Mouse (Mus musculus) 3T3-L1 (cell line): Measurements from ENCODE around the gene Acly.
"Not testable (repeated sequence)": the region's sequence is repeated elsewhere in the genome, so short reads cannot be mapped to it uniquely, and the experiment has no call there.

ENCODE experiments used
- DNase-seq: peaks from one replicate; pipeline ENCODE4 v3.0.0-alpha.2; 2015; ENCODE audit warnings: low read depth, low spot score

The Acly gene

DNA sequence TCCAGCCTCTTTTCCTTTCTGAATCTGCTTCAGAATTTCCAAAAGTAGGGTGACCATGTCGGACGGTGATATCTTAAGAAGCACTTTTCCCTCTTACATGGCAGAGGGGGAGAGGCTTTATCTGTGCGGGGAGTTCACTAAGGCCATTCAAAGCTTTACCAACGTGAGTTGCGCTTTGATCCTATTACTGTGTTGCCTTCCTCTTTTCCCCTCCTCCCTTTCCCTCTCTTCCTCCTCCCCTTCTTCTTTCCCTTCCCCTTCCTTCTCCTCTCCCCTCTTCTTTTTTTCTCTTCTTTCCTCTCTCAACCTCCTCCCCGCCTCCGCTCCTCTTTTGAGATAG, 17.9 kb upstream of the Acly start:
- no peak for DNase-seq

- DNase-seq: peak; percentile 95
Measured at GRCm38 (mm10) chr11:100544832-100545745, 17.3 kb upstream of the Acly start, which contains the start of gene Ttc25. Gene Ttc25 (plus strand): TSS chr11:100545607.

DNA sequence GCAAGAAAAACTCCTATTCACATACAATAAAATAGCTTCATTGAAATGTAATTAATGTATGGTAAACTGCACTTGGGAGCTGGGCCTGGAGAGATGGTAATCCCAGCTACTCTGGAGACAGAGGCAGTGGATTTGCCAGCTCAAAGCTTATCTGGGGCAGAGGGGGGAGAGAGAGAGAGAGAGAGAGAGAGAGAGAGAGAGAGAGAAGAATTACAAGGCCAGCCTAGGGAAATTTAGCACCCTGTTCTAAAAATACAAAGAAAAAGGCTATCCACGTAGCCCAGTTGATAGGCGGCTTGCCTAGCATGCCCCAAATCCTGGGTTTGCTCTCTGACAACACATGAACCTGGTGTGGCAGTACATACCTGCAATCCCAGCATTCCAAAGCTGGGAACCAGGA, 13.8 kb upstream of the Acly start:
- DNase-seq: no peak

- DNase-seq: no peak
Measured at GRCm38 (mm10) chr11:100540966-100541365, 13.2 kb upstream of the Acly start.

DNA sequence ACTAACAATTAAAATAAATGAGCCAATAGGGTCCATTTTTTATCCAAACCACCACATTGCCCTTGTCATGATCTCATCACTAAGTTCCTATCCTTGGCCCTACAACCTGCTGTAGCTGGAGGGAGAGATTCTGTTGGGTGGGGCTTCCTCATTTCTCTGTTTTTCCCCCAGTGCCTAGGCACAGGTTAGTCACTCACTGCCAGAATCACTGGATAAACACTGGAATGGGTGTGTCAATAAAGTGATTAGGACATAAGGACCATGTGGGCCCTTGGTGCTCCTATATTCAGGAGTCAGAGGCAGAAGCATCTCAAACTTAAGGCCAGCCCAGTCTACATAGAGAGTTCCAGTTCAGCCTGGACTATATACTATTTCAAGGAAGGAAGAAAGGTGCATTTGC, 8.7 kb upstream of the Acly start:
- peak; percentile 29 for DNase-seq

GRCm38 (mm10) chr11:100535996-100536395, 8.2 kb upstream of the Acly start:
- peak; percentile 84 for DNase-seq

GRCm38 (mm10) chr11:100534821-100535220, 7.0 kb upstream of the Acly start:
- DNase-seq: not testable (repeated sequence)

DNA sequence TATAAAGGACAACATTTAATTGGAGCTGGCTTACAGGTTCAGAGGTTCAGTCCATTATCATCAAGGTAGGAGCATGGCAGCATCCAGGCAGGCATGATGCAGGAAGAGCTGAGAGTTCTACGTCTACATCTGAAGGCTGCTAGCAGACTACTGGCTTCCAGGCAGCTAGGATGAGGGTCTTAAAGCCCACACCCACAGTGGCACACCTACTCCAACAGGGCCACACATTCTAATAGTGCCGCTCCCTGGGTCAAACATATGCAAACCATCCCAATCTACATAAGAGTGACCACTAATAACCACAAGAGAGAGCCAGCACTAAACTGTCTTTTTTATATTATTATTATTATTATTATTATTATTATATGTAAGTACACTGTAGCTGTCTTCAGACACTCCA, 6.6 kb upstream of the Acly start:
- not testable (repeated sequence) for DNase-seq

DNA sequence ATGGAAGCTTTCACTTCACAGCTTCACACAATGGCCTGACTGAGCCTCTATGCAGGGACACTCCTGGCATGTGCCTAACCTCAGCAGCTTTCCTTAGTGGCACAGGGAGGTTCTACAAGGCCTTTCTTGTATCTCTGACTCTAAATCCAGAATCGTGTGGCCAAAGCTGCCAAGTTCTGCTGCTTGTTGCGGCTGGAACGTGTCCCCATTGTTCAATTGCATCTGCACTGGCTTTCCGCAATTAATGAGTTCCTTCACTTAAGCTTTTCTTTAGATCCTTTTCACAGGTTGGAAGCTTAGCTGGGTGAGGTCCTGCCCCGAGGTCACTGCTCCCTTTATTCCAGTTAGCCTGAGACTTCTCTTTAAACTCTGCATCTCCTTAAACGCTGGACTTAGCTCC, 6.1 kb upstream of the Acly start:
- DNase-seq: no peak

DNA sequence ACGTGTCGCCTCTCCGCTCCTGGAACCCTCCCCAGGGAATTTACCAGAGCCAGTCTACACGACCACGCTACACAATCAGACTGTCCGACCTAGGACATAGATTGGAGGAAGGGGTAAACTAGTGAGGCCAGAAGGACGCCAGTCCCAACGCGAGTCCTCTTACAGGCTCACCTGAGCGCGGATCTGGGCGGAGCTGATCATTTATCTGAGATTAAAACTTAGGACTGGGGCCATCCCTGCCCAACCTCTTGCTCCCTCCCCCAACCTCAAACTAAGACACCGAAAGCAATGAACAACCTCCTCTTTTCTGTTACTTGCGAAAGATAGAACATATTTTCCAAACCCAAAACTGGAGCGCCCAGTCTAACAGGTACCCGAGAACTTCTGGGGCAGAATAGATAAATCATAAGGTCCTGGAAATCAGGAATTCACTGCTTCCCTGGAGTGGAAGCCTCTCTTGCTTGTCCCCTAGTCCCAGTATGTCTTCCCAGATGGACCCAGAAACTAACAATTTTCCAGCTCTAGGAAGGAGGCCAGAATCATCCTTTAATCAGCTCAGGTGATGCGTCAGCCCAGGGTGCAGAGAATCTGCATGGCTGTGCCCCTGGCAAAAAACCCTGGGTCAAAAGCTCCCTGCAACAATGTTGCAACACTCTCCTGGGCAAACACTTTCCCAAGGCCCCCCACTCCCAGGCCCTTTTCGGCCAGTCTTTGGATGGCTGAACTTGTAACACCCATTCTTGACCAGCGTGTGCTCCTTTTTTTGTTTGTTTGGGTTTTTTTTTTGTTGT, 770 bp upstream of the Acly start:
- DNase-seq: no peak

DNA sequence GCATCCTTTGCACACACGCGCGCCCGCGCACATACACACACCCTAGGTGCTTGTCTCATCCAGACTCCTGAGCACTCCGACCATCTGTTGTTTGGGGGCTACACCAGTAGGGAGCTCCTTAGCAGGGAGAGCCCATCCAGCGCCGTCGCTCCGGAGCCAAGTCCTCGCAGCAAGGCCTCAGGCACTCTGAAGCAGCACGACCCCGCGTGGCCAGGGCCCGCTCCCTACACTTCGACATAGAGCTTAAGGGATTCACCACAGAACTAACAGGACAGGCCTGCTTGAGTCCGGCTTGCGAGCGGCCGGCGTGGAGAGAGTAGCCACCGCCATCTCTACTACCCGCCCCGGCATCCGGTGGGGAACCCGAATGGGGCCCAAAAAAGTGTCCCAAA, 738 bp downstream of the Acly start:
- peak; percentile 61 for DNase-seq

- DNase-seq: peak; percentile 11
Measured at GRCm38 (mm10) chr11:100526052-100526816, 1.6 kb downstream of the Acly start.

DNA sequence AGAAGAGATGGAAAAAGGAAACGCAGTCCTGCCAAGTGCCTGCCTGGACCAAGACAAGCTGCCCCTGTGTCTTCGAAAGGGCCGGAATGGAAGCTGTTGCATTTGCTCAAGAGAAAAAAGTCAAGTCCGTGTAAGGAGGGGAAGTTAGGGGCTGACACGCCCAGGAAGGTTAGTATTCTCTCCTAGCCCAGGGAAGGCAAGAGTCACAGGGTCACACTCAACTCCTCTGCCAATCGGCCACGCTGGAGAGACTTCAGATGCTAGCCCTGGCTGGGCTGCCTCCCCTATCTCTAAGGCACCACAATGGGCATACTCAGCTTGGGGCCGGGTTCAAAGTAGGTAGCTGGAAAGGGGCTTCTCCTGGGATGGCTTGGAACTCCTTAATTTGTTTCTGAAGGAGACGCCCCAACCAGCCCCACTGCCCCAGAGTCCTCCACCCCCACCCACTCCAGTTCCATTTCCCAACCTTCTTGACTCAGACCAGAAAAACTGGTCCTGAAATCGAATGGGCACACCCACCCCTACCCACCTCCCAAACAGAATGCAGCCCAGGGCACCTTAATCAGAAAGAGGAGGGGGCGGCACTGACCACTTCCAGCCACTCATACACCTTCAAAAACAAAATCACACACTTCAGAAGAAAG, 2.7 kb downstream of the Acly start:
- DNase-seq: peak; percentile 47

- DNase-seq: peak; percentile 84
Measured at GRCm38 (mm10) chr11:100524358-100524757, 3.4 kb downstream of the Acly start.

DNA sequence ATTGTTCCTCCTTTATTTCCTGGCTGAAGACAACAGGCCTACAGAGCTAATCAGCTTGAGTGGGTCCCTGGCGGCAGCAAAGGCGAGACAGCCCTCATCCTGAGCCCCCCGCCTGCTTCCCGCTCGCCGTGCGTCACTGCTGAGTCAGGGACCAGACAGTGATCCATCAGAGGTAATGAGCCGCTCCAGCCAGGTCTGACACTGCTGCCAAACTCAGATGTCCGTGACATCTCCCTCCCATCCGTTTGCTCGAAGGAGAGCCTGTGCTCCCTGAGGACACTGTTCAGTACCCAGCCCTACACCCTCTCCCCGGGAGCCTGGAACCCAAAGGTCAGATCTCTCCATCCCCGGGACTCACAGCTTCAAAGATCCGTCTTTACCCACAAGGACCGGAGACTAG, 7.0 kb downstream of the Acly start:
- DNase-seq: peak; percentile 25

DNA sequence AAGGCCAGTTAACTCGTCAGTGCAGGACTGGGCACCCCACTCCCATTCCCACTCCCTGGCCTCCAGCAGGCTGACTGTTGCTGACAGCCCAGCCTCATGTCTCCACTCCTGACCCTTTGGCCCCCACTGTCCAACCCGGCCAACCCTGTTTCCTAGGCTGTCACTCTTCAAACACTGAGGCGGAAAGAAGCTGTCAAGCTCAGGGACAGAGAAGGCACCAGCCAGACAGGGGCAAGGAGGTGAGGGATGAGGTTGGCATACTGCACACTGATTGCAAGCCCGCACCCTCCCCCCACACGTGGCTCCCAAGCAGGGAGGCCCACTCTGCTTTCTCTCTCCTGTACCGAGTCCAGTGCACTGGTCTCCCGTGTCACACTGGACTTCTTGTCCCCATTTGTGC, 8.6 kb downstream of the Acly start:
- DNase-seq: no peak

DNA sequence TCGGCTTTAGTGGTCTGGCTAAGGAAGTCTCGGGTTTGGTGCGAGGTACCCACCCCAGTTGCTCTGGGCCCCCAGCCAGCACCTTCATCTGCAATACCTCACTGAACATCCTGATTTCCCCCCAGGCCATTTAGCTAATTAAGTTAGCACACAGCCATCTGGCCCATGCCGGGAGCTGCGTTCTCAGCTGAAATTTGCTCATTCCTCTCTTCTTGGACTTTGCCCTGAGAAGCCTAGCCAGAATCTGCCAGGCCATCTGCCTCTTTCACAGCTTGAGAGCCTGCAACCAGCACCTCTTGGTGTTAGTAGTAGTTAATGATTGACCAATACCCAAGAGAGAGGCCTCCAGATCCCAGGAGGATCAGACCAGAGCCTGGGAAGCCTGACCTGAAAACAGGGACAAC, 9.6 kb downstream of the Acly start:
- DNase-seq: no peak

- DNase-seq: no peak
Measured at GRCm38 (mm10) chr11:100516291-100516690, 11.5 kb downstream of the Acly start.

DNA sequence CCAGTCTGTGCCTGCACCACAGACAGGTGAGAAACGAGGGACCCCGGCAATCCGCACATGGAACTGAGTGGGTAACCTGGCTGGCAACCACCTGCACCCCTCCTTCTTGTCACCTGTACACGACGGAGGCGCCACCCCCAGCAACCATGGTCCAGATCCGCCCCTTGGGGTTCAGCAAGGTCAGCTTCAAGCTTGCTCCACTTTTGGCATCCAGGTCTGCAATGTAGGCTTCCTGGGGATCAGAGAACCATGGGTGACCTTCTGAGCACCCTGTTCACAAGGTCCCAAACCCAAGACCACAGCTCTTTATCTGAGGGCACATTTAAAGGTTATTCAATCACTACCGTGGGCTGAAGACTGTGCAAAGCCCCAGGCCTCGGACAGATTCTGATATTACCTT, 12.0 kb downstream of the Acly start:
- DNase-seq: no peak

DNA sequence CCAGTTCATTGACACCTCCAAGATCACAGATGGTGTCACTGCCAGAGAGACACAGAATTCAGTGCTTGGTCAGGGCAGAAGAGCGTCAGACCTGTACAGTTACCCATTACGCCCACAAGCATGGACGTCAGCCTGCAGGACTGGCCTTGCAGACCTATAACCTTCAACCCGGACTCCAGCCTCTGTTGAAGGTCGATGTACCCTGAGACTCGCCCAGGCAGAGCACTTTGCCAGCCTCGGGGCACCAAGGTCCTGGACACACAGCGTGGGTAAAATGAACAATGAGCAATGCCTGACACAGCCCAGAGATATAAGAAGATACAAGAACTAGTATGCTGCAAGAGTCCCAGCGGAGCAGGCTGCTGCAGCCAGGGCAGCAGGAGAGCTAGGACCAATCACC, 12.7 kb downstream of the Acly start:
- no peak for DNase-seq

- no peak for DNase-seq
Measured at GRCm38 (mm10) chr11:100513716-100514115, 14.1 kb downstream of the Acly start.

- DNase-seq: peak; percentile 75
Measured at GRCm38 (mm10) chr11:100512384-100512783, 15.4 kb downstream of the Acly start.
